Mouse (Mus musculus): ENCODE measurements at regions not wholly inside any gene's neighbourhood (a gene's known extent, or its start where the extent isn't known, plus 50 kb on each side); places are given as distances from the start of the nearest gene placed in this dataset.

GRCm38 (mm10) chr10:16640136-16640535, 1082.9 kb upstream of the Cited2 start:
- no peak for ATAC-seq (ENCODE audit: insufficient number of reproducible peaks, low FRiP score, low TSS enrichment, low read depth)
- 8% methylated on average over 4 of the region's 4 CpGs for WGBS
- H3K27me3 ChIP-seq: no peaks in the 10 kb centered on the region

DNA sequence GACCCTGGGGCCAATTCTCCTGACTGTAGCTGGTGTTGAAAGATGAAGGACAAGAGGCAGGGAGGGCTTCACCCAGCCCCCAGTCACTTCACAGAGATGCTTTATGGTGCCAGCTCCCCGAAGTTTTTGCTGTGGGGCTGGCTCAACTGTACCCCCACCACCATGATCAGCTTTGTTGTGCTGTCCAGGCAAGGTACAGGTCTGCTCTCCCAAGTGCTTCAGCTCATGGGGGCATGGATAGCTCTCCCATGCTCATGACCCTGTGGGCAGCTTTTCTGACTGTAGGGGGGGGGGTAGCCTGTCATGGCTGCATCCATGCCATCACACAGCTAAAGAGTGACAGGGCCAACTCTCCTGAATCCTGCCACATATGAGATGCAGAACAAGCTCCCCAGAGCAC, 1072.9 kb upstream of the Cited2 start:
- Histone ChIP-seq H3K36me3 (no peaks in the 10 kb centered on the region), H3K4me3 (replicated peaks) (no peak overlapping the region), H3K9ac (no peak overlapping the region), H3K4me1 (no peaks in the 10 kb centered on the region), H3K27me3 (no peaks in the 10 kb centered on the region), H3K4me2 (replicated peaks) (no peak overlapping the region), H3K27ac (replicated peaks) (no peak overlapping the region), H3K9me3 (replicated peaks) (no peaks in the 10 kb centered on the region)
- ATAC-seq (ENCODE audit: insufficient number of reproducible peaks, low FRiP score, low TSS enrichment, low read depth): no peak
- 69% methylated on average over 1 of the region's 1 CpGs for WGBS

More at GRCm38 (mm10) chr10:16640136-16640535, 1082.9 kb upstream of the Cited2 start:
- Histone ChIP-seq H3K36me3 (no peaks in the 10 kb centered on the region), H3K4me3 (replicated peaks) (no peak overlapping the region), H3K27ac (replicated peaks) (no peak overlapping the region), H3K4me2 (replicated peaks) (no peak overlapping the region), H3K9ac (no peak overlapping the region), H3K4me1 (no peaks in the 10 kb centered on the region), H3K9me3 (replicated peaks) (no peaks in the 10 kb centered on the region)

GRCm38 (mm10) chr10:16652450-16652849, 1070.6 kb upstream of the Cited2 start:
- Histone ChIP-seq H3K4me2 (replicated peaks) (no peak overlapping the region), H3K27ac (replicated peaks) (no peak overlapping the region), H3K4me3 (replicated peaks) (no peak overlapping the region), H3K27me3 (no peaks in the 10 kb centered on the region), H3K36me3 (no peaks in the 10 kb centered on the region), H3K9me3 (replicated peaks) (no peaks in the 10 kb centered on the region), H3K4me1 (no peaks in the 10 kb centered on the region), H3K9ac (no peak overlapping the region)
- WGBS: 81% methylated on average over 4 of the region's 4 CpGs
- no peak for ATAC-seq (ENCODE audit: insufficient number of reproducible peaks, low FRiP score, low TSS enrichment, low read depth)

DNA sequence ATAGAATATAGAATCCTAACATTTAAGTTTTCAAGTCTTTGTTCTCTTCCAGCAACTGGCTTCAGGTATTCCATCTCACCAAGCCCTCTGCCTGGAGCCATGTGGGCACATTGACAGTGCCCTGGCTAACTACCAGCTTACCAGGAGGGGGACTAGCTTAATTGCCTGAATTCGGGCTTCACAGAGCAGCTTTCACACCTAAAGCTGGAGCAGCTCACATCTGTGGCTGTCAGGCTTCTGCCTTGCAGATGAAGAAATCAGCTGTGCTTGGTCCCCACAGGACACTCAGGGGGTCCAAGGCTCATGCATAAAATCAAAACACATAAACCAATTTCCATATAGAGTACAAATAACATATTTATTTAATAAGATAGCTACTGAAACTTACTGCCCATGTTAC, 1058.5 kb upstream of the Cited2 start:
- H3K4me2 ChIP-seq (replicated peaks): no peak overlapping the region
- ATAC-seq (ENCODE audit: insufficient number of reproducible peaks, low FRiP score, low TSS enrichment, low read depth): no peak
- no peaks in the 10 kb centered on the region for H3K4me1 ChIP-seq
- H3K9me3 ChIP-seq (replicated peaks): no peaks in the 10 kb centered on the region
- no peak overlapping the region for H3K27ac ChIP-seq (replicated peaks)
- no peak overlapping the region for H3K9ac ChIP-seq
- H3K27me3 ChIP-seq: no peaks in the 10 kb centered on the region
- WGBS: 42% methylated on average over 1 of the region's 1 CpGs
- H3K36me3 ChIP-seq: no peaks in the 10 kb centered on the region
- H3K4me3 ChIP-seq (replicated peaks): no peak overlapping the region

- Histone ChIP-seq H3K27me3 (no peaks in the 10 kb centered on the region), H3K4me3 (replicated peaks) (no peak overlapping the region), H3K4me1 (no peaks in the 10 kb centered on the region), H3K9me3 (replicated peaks) (no peaks in the 10 kb centered on the region), H3K4me2 (replicated peaks) (no peak overlapping the region), H3K9ac (no peak overlapping the region), H3K27ac (replicated peaks) (no peak overlapping the region), H3K36me3 (no peaks in the 10 kb centered on the region)
- no peak for ATAC-seq (ENCODE audit: insufficient number of reproducible peaks, low FRiP score, low TSS enrichment, low read depth)
- 63% methylated on average over 2 of the region's 2 CpGs for WGBS
These were observed 1052.7 kb upstream of the Cited2 start for GRCm38 (mm10) chr10:16670286-16670685.

DNA sequence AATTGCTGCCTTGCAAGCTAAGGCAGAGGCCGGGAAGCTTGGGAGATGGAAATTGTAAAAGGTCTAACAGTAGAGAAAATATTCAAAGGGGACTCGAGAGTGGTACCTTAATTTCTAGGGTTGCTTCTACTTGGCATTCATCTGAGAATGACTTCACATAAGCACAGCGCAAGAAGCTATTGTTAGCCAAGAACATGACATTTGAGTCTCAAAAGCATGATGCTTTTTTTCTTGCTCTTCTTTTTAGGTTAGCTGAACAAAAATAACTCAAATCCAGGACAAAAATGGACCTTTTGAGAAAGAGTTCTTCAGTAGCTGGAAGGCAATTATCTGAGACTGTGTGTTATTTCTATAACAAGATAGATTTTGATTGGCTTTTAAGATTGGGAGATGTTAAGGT, 1042.0 kb upstream of the Cited2 start:
- no peak for ATAC-seq (ENCODE audit: insufficient number of reproducible peaks, low FRiP score, low TSS enrichment, low read depth)
- no peak overlapping the region for H3K9ac ChIP-seq
- no peak overlapping the region for H3K4me3 ChIP-seq (replicated peaks)
- no peaks in the 10 kb centered on the region for H3K4me1 ChIP-seq
- H3K4me2 ChIP-seq (replicated peaks): no peak overlapping the region
- WGBS: 81% methylated on average over 3 of the region's 3 CpGs
- no peak overlapping the region for H3K27ac ChIP-seq (replicated peaks)
- H3K9me3 ChIP-seq (replicated peaks): no peaks in the 10 kb centered on the region
- H3K27me3 ChIP-seq: no peaks in the 10 kb centered on the region
- no peaks in the 10 kb centered on the region for H3K36me3 ChIP-seq

GRCm38 (mm10) chr10:16685352-16685751, 1037.7 kb upstream of the Cited2 start:
- H3K4me1 ChIP-seq: no peaks in the 10 kb centered on the region
- H3K36me3 ChIP-seq: no peaks in the 10 kb centered on the region
- no peak overlapping the region for H3K4me3 ChIP-seq (replicated peaks)
- no peak overlapping the region for H3K9ac ChIP-seq
- WGBS: 93% methylated on average over 1 of the region's 1 CpGs
- no peaks in the 10 kb centered on the region for H3K9me3 ChIP-seq (replicated peaks)
- H3K27ac ChIP-seq (replicated peaks): no peak overlapping the region
- no peak for ATAC-seq (ENCODE audit: insufficient number of reproducible peaks, low FRiP score, low TSS enrichment, low read depth)
- H3K4me2 ChIP-seq (replicated peaks): no peak overlapping the region
- H3K27me3 ChIP-seq: no peaks in the 10 kb centered on the region

- H3K9ac ChIP-seq: no peak overlapping the region
- no peak overlapping the region for H3K4me3 ChIP-seq (replicated peaks)
- no peaks in the 10 kb centered on the region for H3K27me3 ChIP-seq
- no peak for ATAC-seq (ENCODE audit: insufficient number of reproducible peaks, low FRiP score, low TSS enrichment, low read depth)
- H3K4me2 ChIP-seq (replicated peaks): no peak overlapping the region
- WGBS: 72% methylated on average over 2 of the region's 2 CpGs
- H3K27ac ChIP-seq (replicated peaks): no peak overlapping the region
- H3K36me3 ChIP-seq: no peaks in the 10 kb centered on the region
- no peaks in the 10 kb centered on the region for H3K4me1 ChIP-seq
- H3K9me3 ChIP-seq (replicated peaks): no peaks in the 10 kb centered on the region
These were observed 1016.0 kb upstream of the Cited2 start for GRCm38 (mm10) chr10:16706976-16707375.

DNA sequence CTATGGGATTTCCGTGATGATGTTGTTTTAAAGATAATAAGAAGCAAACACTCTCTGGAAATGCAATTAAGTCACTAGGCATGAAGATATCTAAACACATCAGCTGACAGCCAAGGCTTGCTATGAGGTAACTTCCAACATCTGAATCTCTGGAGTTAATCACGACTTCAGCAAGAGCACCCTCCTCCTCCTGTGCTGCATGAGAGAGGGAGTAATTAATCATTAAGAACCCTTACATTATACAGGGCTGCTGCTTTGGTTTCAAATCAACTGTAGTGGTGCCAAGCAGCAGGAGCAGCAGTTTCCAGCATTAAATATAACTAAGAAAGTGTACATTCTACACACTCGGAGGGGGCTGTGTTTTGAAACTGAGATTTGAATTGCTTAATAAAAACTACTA, 1009.9 kb upstream of the Cited2 start:
- H3K27ac ChIP-seq (replicated peaks): no peak overlapping the region
- H3K4me2 ChIP-seq (replicated peaks): no peak overlapping the region
- H3K36me3 ChIP-seq: no peaks in the 10 kb centered on the region
- no peaks in the 10 kb centered on the region for H3K4me1 ChIP-seq
- H3K27me3 ChIP-seq: no peaks in the 10 kb centered on the region
- H3K9ac ChIP-seq: no peak overlapping the region
- H3K4me3 ChIP-seq (replicated peaks): no peak overlapping the region
- 45% methylated on average over 3 of the region's 3 CpGs for WGBS
- ATAC-seq (ENCODE audit: insufficient number of reproducible peaks, low FRiP score, low TSS enrichment, low read depth): no peak
- H3K9me3 ChIP-seq (replicated peaks): no peaks in the 10 kb centered on the region

DNA sequence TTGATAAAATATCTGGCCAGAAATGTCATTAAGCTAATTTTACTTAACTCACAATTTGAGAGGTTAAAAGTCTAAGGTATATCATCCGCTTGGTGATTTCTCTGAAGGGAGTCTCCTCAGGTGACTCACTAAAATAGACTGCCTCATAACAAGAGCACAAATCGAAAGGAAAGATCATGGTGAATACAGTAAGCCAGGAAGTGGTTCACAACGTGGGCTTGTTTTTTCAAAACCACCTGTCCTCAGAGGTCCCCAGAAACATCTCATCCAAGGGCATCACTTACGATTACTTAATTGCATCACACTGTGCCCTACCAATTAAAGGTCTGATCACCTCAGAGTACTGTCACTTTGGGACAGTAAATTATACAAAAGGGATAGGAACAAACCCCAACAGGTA, 1009.0 kb upstream of the Cited2 start:
- no peak overlapping the region for H3K27ac ChIP-seq (replicated peaks)
- ATAC-seq (ENCODE audit: insufficient number of reproducible peaks, low FRiP score, low TSS enrichment, low read depth): no peak; the same call in 1 of the 2 replicates
- no peak overlapping the region for H3K4me3 ChIP-seq (replicated peaks)
- no peaks in the 10 kb centered on the region for H3K4me1 ChIP-seq
- no peak overlapping the region for H3K9ac ChIP-seq
- 73% methylated on average over 4 of the region's 4 CpGs for WGBS
- H3K4me2 ChIP-seq (replicated peaks): no peak overlapping the region
- H3K36me3 ChIP-seq: no peaks in the 10 kb centered on the region
- no peaks in the 10 kb centered on the region for H3K9me3 ChIP-seq (replicated peaks)
- H3K27me3 ChIP-seq: no peaks in the 10 kb centered on the region

DNA sequence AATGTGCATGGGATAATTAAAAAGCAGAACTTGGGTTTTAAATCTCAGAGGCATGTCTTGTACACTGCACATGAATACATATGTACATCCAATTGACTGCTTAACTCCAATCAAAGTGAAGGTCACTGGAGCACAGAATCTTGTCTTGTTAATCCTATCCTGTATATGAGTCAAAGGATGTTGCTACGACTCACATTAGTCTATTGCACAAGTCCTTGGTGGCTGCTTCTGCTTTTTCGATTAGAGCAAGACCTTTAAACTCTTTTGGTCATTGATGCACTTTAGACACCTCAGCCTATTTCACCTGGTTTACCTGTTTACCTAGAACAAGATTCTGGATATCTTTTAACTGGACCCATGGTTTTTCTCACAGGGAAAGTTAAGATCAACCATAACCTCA, 1008.5 kb upstream of the Cited2 start:
- no peak for ATAC-seq (ENCODE audit: insufficient number of reproducible peaks, low FRiP score, low TSS enrichment, low read depth)
- Histone ChIP-seq H3K4me3 (replicated peaks) (no peak overlapping the region), H3K9me3 (replicated peaks) (no peaks in the 10 kb centered on the region), H3K4me2 (replicated peaks) (no peak overlapping the region), H3K27ac (replicated peaks) (no peak overlapping the region), H3K9ac (no peak overlapping the region), H3K36me3 (no peaks in the 10 kb centered on the region), H3K27me3 (no peaks in the 10 kb centered on the region), H3K4me1 (no peaks in the 10 kb centered on the region)
- 80% methylated on average over 2 of the region's 2 CpGs for WGBS

DNA sequence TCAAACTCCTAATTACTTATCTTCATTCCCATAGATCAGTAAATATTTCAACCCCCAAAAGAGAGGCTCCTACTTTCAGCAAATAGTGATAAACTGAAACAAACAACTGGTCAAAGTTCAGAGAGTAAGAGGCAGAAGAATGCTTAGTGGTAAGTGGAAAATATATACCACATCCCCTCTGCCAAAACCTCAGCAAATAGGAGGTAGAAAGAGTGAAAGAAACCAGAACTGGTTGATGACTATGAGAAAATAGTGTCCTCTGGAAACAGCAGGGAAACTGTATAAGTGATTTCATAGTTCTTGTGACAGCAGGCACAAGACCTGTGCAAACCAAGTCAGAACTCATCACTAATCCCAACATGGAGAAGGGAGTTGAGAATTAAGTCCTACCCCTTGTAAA, 980.8 kb upstream of the Cited2 start:
- ATAC-seq (ENCODE audit: insufficient number of reproducible peaks, low FRiP score, low TSS enrichment, low read depth): no peak
- no peak overlapping the region for H3K9ac ChIP-seq
- H3K27ac ChIP-seq (replicated peaks): no peak overlapping the region
- no peak overlapping the region for H3K4me2 ChIP-seq (replicated peaks)
- no peaks in the 10 kb centered on the region for H3K4me1 ChIP-seq
- no peaks in the 10 kb centered on the region for H3K27me3 ChIP-seq
- no peaks in the 10 kb centered on the region for H3K9me3 ChIP-seq (replicated peaks)
- no peak overlapping the region for H3K4me3 ChIP-seq (replicated peaks)
- H3K36me3 ChIP-seq: no peaks in the 10 kb centered on the region
